Mouse (Mus musculus): Measurements from ENCODE around the gene Marcksl1. TPM values are rescaled to one million over a fixed set of nuclear protein-coding genes. Genes with fewer than 3 reads are reported as not detected.
A peak's percentile ranks its signal among the peaks of the same experiment; 100 is the strongest.

The Marcksl1 gene
- polyA plus RNA-seq (2012; rRNA removed), result 55.6 and 69.9 TPM in 2 replicates

DNA sequence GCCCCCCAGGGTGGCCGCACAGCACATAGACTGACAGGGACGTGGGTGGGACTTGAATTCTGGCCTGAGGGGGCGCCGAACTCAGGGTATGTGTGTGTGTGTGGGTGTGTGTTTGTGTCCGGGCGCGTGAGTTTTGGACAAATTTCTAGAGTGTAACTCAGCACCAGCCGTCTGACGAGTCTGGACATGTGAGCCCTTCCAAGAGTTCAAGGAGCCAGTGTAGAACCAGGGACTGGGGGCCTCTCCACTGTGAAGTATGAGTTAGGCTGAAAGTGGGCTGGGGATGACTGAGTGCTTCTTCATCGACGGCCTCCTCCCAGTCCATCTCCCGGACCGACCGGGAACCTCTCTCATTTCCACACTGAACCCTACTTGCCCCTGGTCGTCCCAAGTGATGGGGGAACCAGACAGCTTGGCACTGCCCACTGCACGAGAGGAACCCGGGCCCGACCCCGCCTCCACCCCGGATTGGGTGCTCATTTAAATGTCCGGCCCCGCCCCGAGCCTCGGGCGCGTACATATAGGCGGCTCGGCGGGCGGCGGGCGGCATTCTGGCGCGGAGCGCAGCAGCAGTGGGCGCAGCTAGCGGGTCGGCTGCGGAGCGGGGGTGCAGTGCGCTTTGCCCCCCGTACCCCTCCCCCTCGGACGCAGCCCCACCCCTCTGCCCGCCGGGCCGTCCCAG is at the start of gene Marcksl1:
Gene Marcksl1, plus strand, starts transcription at position 496 of the 682 bp plus-strand sequence.
- Histone ChIP-seq H3K36me3 (ENCODE audit: control insufficient read depth, insufficient read depth, low read length) (peaks cover 5% of the 10 kb centered on the region), H3K4me1 (ENCODE audit: control insufficient read depth, insufficient read depth, low read length) (peaks cover 13% of the 10 kb centered on the region), H3K27ac (ENCODE audit: control insufficient read depth, insufficient read depth, low read depth, low read length) (peak within 1 kb of the TSS; percentile 10; the same call in 1 of the 2 replicates), H3K4me3 (ENCODE audit: control insufficient read depth, low read depth, low read length) (peak within 1 kb of the TSS; percentile 85), H3K27me3 (ENCODE audit: control insufficient read depth, insufficient read depth, low read length) (no peaks in the 10 kb centered on the region)
- TF ChIP-seq POLR2A (IDR thresholded peaks at IDR 0.05; ENCODE audit: control insufficient read depth, low read depth, low read length) (peak; percentile 86), CTCF (IDR thresholded peaks at IDR 0.05; ENCODE audit: control insufficient read depth, insufficient read depth, insufficient replicate concordance, low read depth, low read length) (no peak)

DNA sequence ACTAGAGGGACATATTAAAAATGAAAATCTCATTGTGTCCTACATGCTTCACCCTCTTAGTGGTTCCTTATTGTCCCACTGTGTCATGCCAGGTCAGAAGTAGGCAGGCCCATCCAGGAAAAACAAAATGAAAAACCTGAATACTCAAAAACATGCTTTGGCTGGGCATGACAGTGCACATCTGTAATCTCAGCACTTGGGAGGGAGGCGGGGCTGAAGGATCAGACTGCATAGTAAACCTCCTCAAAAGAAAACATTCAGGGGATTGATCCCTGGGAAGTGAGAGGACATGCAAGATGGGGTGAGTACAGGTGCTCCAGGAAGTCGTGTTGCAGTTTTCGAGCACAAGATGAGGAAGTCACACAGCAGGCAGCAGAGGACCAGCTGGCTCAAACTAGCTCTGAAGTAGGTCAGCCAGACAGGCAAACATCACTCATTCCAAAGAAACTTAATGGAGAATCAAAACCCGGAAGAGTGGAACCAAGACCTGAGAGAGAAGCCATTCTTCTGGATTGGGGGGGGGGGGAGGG is 49.0 kb upstream of the Marcksl1 start:
- peaks cover 11% of the 10 kb centered on the region for H3K4me1 ChIP-seq (ENCODE audit: control insufficient read depth, insufficient read depth, low read length)
- H3K36me3 ChIP-seq (ENCODE audit: control insufficient read depth, insufficient read depth, low read length), result peaks cover 3% of the 10 kb centered on the region
- no peak overlapping the region for H3K4me3 ChIP-seq (ENCODE audit: control insufficient read depth, low read depth, low read length)
- H3K27ac ChIP-seq (ENCODE audit: control insufficient read depth, insufficient read depth, low read depth, low read length), result no peak overlapping the region
- no peaks in the 10 kb centered on the region for H3K27me3 ChIP-seq (ENCODE audit: control insufficient read depth, insufficient read depth, low read length)
- no peak for TF ChIP-seq CTCF (IDR thresholded peaks at IDR 0.05; ENCODE audit: control insufficient read depth, insufficient read depth, insufficient replicate concordance, low read depth, low read length)
- TF ChIP-seq POLR2A (IDR thresholded peaks at IDR 0.05; ENCODE audit: control insufficient read depth, low read depth, low read length), result no peak

DNA sequence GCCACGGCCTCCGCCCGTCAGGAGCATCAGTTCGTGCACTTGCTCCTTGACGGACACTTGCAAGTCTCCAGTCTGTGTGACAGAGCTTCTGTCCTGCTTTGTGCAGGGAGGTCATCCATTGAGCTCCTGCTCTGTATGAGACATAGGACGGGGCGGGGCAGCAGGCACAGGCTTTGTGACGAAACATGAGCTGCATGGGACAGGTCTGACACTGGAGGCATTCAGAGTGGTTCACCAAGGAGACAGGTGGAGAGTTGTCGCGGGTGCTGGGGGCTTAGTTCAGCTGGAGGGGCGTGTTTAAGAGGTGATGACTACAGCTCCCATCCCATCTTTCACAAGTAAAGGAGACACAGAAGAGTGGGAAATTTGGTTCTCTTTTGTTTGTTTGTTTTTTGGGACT is 37.3 kb upstream of the Marcksl1 start:
- H3K27ac ChIP-seq (ENCODE audit: control insufficient read depth, insufficient read depth, low read depth, low read length), result no peak overlapping the region
- no peaks in the 10 kb centered on the region for H3K4me1 ChIP-seq (ENCODE audit: control insufficient read depth, insufficient read depth, low read length)
- peaks cover 4% of the 10 kb centered on the region for H3K36me3 ChIP-seq (ENCODE audit: control insufficient read depth, insufficient read depth, low read length)

DNA sequence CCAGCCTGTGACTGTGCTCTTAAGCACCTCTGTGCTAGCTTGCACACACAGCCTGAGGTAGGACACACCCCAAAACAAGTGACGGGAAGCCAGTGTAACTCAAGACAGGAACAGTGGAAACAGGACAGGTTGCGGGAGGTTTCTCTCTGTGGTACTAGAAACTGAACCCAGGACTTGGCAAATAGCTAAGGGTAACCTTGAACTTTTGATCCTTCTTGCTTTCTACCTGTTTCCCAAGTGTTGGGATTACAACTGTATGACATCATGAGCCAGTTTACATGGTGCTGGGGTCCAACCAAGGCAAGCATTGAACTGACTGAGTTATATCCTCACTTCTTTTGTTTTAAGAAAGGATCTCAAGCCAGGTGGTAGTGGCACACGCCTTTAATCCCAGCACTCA is 33.5 kb upstream of the Marcksl1 start:
- Histone ChIP-seq H3K27ac (ENCODE audit: control insufficient read depth, insufficient read depth, low read depth, low read length) (no peak overlapping the region), H3K4me3 (ENCODE audit: control insufficient read depth, low read depth, low read length) (no peak overlapping the region), H3K36me3 (ENCODE audit: control insufficient read depth, insufficient read depth, low read length) (no peaks in the 10 kb centered on the region; the same call in 1 of the 2 replicates), H3K4me1 (ENCODE audit: control insufficient read depth, insufficient read depth, low read length) (no peaks in the 10 kb centered on the region), H3K27me3 (ENCODE audit: control insufficient read depth, insufficient read depth, low read length) (no peaks in the 10 kb centered on the region)
- no peak for TF ChIP-seq CTCF (IDR thresholded peaks at IDR 0.05; ENCODE audit: control insufficient read depth, insufficient read depth, insufficient replicate concordance, low read depth, low read length)
- TF ChIP-seq POLR2A (IDR thresholded peaks at IDR 0.05; ENCODE audit: control insufficient read depth, low read depth, low read length), result no peak

More for the DNA sequence above, 37.3 kb upstream of the Marcksl1 start:
- Histone ChIP-seq H3K27me3 (ENCODE audit: control insufficient read depth, insufficient read depth, low read length) (no peaks in the 10 kb centered on the region), H3K4me3 (ENCODE audit: control insufficient read depth, low read depth, low read length) (no peak overlapping the region)
- TF ChIP-seq CTCF (IDR thresholded peaks at IDR 0.05; ENCODE audit: control insufficient read depth, insufficient read depth, insufficient replicate concordance, low read depth, low read length) (no peak), POLR2A (IDR thresholded peaks at IDR 0.05; ENCODE audit: control insufficient read depth, low read depth, low read length) (peak; percentile 23; the same call in 1 of the 2 replicates)

DNA sequence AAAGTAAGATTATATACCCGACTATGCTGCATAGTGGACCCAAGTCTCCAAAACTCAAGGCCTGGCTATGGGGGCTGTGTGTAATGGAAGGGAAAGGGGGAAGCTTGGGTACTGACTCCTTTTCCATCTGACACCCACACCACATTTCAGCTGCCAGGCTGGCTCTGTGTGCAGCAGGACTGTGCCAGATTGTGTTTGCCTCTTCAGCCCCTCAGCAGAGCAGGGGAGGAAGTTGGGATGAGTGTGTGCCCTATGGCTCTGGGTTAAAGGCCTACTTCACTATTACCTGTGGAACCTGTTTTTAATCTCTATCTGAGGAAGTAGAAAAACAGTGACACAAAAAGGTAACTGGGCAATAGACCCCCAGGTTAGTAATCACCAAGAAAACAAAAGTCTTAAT is 32.3 kb upstream of the Marcksl1 start:
- Histone ChIP-seq H3K27me3 (ENCODE audit: control insufficient read depth, insufficient read depth, low read length) (no peaks in the 10 kb centered on the region), H3K4me3 (ENCODE audit: control insufficient read depth, low read depth, low read length) (no peak overlapping the region), H3K27ac (ENCODE audit: control insufficient read depth, insufficient read depth, low read depth, low read length) (no peak overlapping the region), H3K36me3 (ENCODE audit: control insufficient read depth, insufficient read depth, low read length) (no peaks in the 10 kb centered on the region; the same call in none of the 2 replicates), H3K4me1 (ENCODE audit: control insufficient read depth, insufficient read depth, low read length) (no peaks in the 10 kb centered on the region)
- TF ChIP-seq POLR2A (IDR thresholded peaks at IDR 0.05; ENCODE audit: control insufficient read depth, low read depth, low read length) (no peak), CTCF (IDR thresholded peaks at IDR 0.05; ENCODE audit: control insufficient read depth, insufficient read depth, insufficient replicate concordance, low read depth, low read length) (no peak)

DNA sequence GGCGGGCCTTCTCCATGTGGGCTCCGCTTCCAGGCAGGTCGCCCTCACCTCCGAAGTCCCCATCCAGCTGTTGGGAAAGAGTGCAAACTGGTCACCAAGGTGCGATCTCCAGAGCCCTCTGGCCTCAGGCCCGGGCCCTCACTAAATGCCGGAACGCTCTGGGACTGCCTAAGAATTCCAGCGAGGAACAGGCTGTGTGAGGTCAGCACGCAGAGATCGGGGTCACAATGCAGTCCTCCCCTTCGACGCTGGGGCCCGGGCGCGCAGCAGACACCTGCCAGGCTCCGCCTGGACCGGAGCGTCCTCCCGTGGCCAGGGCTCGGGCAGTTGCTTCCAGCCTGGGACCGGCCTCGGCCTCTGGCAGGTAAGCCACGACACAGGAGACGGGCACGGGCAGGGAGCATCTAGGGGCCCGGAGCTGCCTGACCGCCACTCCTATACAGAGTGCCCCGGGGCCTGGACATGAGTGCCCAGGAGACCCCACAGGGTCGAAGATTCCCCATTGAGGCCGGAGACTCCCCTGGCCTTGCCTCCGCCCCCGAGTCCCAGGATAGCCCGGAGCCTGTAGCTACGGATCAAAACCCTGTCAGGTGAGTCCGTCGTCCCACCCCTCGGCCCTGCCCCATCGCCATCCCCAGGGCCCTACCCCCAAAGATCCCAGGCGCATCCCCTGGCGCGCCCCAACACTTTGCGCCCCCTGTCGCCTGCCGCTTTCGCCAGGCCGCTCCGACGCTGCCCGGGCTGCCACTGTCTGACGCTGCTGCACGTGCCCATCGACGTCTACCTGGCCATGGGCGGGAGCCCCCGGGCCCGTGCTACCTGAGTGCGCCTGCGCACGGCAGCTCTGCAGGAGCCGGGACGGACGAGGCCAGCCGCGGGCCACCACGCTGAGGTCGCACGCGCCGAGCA is 22.2 kb upstream of the Marcksl1 start, which contains the start of the genes Tssk3 and Fam229a:
Gene Tssk3, minus strand, starts transcription at position 51 of the 909 bp plus-strand sequence.
Gene Fam229a, plus strand, starts transcription at position 219 of the 909 bp plus-strand sequence.
- Histone ChIP-seq H3K4me3 (ENCODE audit: control insufficient read depth, low read depth, low read length) (peak within 1 kb of the TSS; percentile 95), H3K27me3 (ENCODE audit: control insufficient read depth, insufficient read depth, low read length) (no peaks in the 10 kb centered on the region), H3K36me3 (ENCODE audit: control insufficient read depth, insufficient read depth, low read length) (peaks cover under 1% of the 10 kb centered on the region; the same call in 1 of the 2 replicates), H3K4me1 (ENCODE audit: control insufficient read depth, insufficient read depth, low read length) (peaks cover 10% of the 10 kb centered on the region), H3K27ac (ENCODE audit: control insufficient read depth, insufficient read depth, low read depth, low read length) (peak within 1 kb of the TSS; percentile 97)
- TF ChIP-seq CTCF (IDR thresholded peaks at IDR 0.05; ENCODE audit: control insufficient read depth, insufficient read depth, insufficient replicate concordance, low read depth, low read length), result 0 out of 2 replicates have a peak, but pooled peaks have one; percentile 24
- TF ChIP-seq POLR2A (IDR thresholded peaks at IDR 0.05; ENCODE audit: control insufficient read depth, low read depth, low read length), result peak; percentile 64; the same call in 1 of the 2 replicates

All from testis, adult 2 months (tissue).